Mouse (Mus musculus) lung, embryonic 16.5 days (tissue): ENCODE results near the gene Fkbpl. TPM values are rescaled to one million over a fixed set of nuclear protein-coding genes. Genes with fewer than 3 reads are reported as not detected.
A peak's percentile ranks its signal among the peaks of the same experiment; 100 is the strongest.

ENCODE experiments used
- ATAC-seq: fragments of 200-750 bp; cut with Nextera tagmentation; 2 replicates; pipeline ENCODE4 v1.8.0; 2017; ENCODE audit warnings: low read depth, mild to moderate bottlenecking, moderate library complexity
- H3K27ac ChIP-seq: fragments of 300-500 bp; sonication (generic); 2 replicates; pipeline ENCODE4 v1.5.1; 2014; ENCODE audit warnings: mild to moderate bottlenecking, control low read depth, low read length
- H3K27me3 ChIP-seq: fragments of 300-500 bp; sonication (generic); 2 replicates; pipeline ENCODE4 v1.6.1; 2014; ENCODE audit warnings: low read depth, low read length, mixed read lengths; ENCODE audit not compliant: control insufficient read depth, insufficient read depth
- H3K36me3 ChIP-seq: fragments of 300-500 bp; sonication (generic); 2 replicates; pipeline ENCODE4 v1.6.1; 2014; ENCODE audit warnings: low read length; ENCODE audit not compliant: control insufficient read depth, insufficient read depth
- H3K4me1 ChIP-seq: fragments of 300-500 bp; sonication (generic); replicated peaks from 2 replicates; pipeline ENCODE4 v1.6.1; 2014; ENCODE audit warnings: low read length, mixed read lengths; ENCODE audit not compliant: control insufficient read depth, insufficient read depth
- H3K4me2 ChIP-seq: fragments of 300-500 bp; sonication (generic); 2 replicates; pipeline ENCODE4 v1.6.1; 2014; ENCODE audit warnings: low read depth, low read length, control low read depth
- H3K4me3 ChIP-seq: fragments of 300-500 bp; sonication (generic); 2 replicates; pipeline ENCODE4 v1.5.1; 2014; ENCODE audit warnings: mild to moderate bottlenecking, low read length, control low read depth
- H3K9ac ChIP-seq: fragments of 300-500 bp; sonication (generic); 2 replicates; pipeline ENCODE4 v1.6.1; 2014; ENCODE audit warnings: low read length, control low read depth
- H3K9me3 ChIP-seq: fragments of 300-500 bp; sonication (generic); 2 replicates; pipeline ENCODE4 v1.6.1; 2016; ENCODE audit warnings: low read length; ENCODE audit not compliant: control insufficient read depth
- WGBS: fragments of 180-500 bp; shearing (Covaris S2); extraction: QIAGEN DNeasy Blood & Tissue Kit; methylation state at CpG from one replicate; pipeline ENCODE4 v1.1.7; 2014; 5-methylcytosine and 5-hydroxymethylcytosine counted together
- polyA plus RNA-seq: library from polyadenylated mRNA; unstranded; fragments of >200 nt; fragmentation: Nextera tagmentation; extraction: Ambion mirVana; gene quantifications from 2 replicates; pipeline ENCODE4 v1.2.1, GENCODE M21; 2015

The Fkbpl gene
- polyA plus RNA-seq, 1 experiment from 2014 or later, result 15.2 TPM

GRCm38 (mm10) chr17:34630761-34631301 is 13.7 kb upstream of the Fkbpl start:
- Histone ChIP-seq H3K27ac (no peak overlapping the region), H3K27me3 (peaks cover 53% of the 10 kb centered on the region), H3K4me1 (peaks cover 32% of the 10 kb centered on the region), H3K9me3 (no peaks in the 10 kb centered on the region), H3K4me2 (peak overlapping the region; percentile 41), H3K4me3 (peak overlapping the region; percentile 19; the same call in 1 of the 2 replicates), H3K36me3 (no peaks in the 10 kb centered on the region), H3K9ac (no peak overlapping the region; the same call in 1 of the 2 replicates)
- WGBS, result 2% methylated on average over 43 of the region's 48 CpGs
- ATAC-seq, result no peak

DNA sequence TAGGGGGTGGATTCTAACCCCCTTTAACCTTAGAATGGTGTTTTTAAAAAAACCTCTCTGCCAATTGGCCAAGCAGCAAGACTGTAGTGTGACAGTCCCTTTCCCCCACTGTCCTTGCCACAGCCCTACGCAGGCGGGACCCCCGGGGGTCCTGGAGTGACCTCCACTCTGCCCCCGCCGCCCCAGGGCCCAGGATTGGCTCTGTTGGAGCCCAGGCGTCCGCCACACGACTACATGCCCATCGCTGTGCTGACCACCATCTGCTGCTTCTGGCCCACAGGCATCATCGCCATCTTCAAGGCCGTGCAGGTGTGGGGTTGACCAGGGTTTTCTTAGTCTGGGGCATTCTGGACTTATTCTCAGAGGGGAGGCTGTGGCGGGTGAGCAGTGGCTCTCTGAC is 12.9 kb upstream of the Fkbpl start:
- Histone ChIP-seq H3K27me3 (peaks cover 53% of the 10 kb centered on the region), H3K36me3 (no peaks in the 10 kb centered on the region), H3K4me1 (peaks cover 25% of the 10 kb centered on the region), H3K4me3 (peak overlapping the region; percentile 41), H3K27ac (no peak overlapping the region), H3K4me2 (peak overlapping the region; percentile 60), H3K9ac (peak overlapping the region; percentile 40), H3K9me3 (no peaks in the 10 kb centered on the region)
- WGBS, result 11% methylated on average over 12 of the region's 12 CpGs
- ATAC-seq, result no peak

DNA sequence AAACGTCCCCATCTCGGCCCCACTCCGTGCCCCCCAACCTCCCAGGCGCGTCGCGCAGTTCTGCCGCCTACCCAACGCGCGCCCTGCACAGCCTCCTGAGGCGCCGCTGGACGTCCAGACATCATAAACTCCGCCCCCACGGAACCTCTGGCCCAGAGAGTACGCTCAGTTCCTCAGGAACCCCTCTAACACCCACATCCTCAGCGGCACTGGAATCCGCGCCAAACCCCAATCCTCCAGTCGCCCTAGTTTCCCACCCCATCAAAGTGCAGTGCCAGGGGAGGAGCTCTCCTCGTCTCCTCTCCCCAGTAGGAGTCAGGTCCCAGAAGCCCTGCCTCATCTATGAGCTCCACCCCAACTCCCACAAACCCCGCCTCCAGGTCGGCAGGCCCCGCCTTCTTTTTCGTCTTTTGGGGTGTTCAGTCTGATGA is 12.3 kb upstream of the Fkbpl start:
- Histone ChIP-seq H3K9ac (peak overlapping the region; percentile 40), H3K4me3 (peak overlapping the region; percentile 41), H3K36me3 (no peaks in the 10 kb centered on the region), H3K9me3 (no peaks in the 10 kb centered on the region), H3K27ac (no peak overlapping the region), H3K4me1 (peaks cover 23% of the 10 kb centered on the region), H3K27me3 (peaks cover 53% of the 10 kb centered on the region), H3K4me2 (peak overlapping the region; percentile 60)
- WGBS, result 1% methylated on average over 26 of the region's 26 CpGs
- ATAC-seq, result peak; percentile 64

GRCm38 (mm10) chr17:34635671-34636070 is 8.9 kb upstream of the Fkbpl start:
- no peak overlapping the region for H3K4me3 ChIP-seq
- H3K4me2 ChIP-seq, result no peak overlapping the region
- H3K36me3 ChIP-seq, result no peaks in the 10 kb centered on the region
- H3K27me3 ChIP-seq, result peaks cover 38% of the 10 kb centered on the region
- peaks cover 12% of the 10 kb centered on the region for H3K4me1 ChIP-seq
- H3K9ac ChIP-seq, result no peak overlapping the region
- no peak for ATAC-seq
- no peak overlapping the region for H3K27ac ChIP-seq
- WGBS, result 66% methylated on average over 2 of the region's 2 CpGs
- H3K9me3 ChIP-seq, result no peaks in the 10 kb centered on the region

GRCm38 (mm10) chr17:34637459-34637858 is 7.1 kb upstream of the Fkbpl start:
- H3K9ac ChIP-seq, result no peak overlapping the region
- H3K4me2 ChIP-seq, result no peak overlapping the region
- no peaks in the 10 kb centered on the region for H3K4me1 ChIP-seq
- no peak overlapping the region for H3K27ac ChIP-seq
- H3K36me3 ChIP-seq, result no peaks in the 10 kb centered on the region
- peaks cover 20% of the 10 kb centered on the region for H3K27me3 ChIP-seq
- H3K9me3 ChIP-seq, result no peaks in the 10 kb centered on the region
- H3K4me3 ChIP-seq, result no peak overlapping the region
- WGBS, result 57% methylated on average over 3 of the region's 3 CpGs
- ATAC-seq, result no peak

- Histone ChIP-seq H3K4me1 (0 out of 2 replicates have a peak, but pooled peaks cover 3% of the 10 kb centered on the region), H3K27me3 (peaks cover 3% of the 10 kb centered on the region; the same call in 1 of the 2 replicates), H3K36me3 (no peaks in the 10 kb centered on the region), H3K4me2 (no peak overlapping the region), H3K4me3 (no peak overlapping the region), H3K27ac (no peak overlapping the region), H3K9me3 (no peaks in the 10 kb centered on the region), H3K9ac (no peak overlapping the region)
- ATAC-seq, result no peak
- WGBS, result 75% methylated on average over 7 of the region's 7 CpGs
Measured at GRCm38 (mm10) chr17:34639461-34640255, 4.9 kb upstream of the Fkbpl start.

- peaks cover 12% of the 10 kb centered on the region; the same call in 1 of the 2 replicates for H3K4me1 ChIP-seq
- no peak overlapping the region for H3K4me2 ChIP-seq
- 0 out of 2 replicates have a peak overlapping the region, but pooled peaks have one; percentile 30 for H3K9ac ChIP-seq
- WGBS, result 17% methylated on average over 11 of the region's 11 CpGs
- H3K9me3 ChIP-seq, result no peaks in the 10 kb centered on the region
- peak; percentile 26 for ATAC-seq
- H3K36me3 ChIP-seq, result no peaks in the 10 kb centered on the region
- no peak overlapping the region for H3K4me3 ChIP-seq
- H3K27me3 ChIP-seq, result no peaks in the 10 kb centered on the region; the same call in 1 of the 2 replicates
- H3K27ac ChIP-seq, result peak overlapping the region; percentile 51; the same call in 1 of the 2 replicates
Measured at GRCm38 (mm10) chr17:34640778-34641601, 3.6 kb upstream of the Fkbpl start.

- Histone ChIP-seq H3K27ac (no peak overlapping the region), H3K9ac (no peak overlapping the region), H3K9me3 (no peaks in the 10 kb centered on the region), H3K4me2 (no peak overlapping the region), H3K4me1 (peaks cover 16% of the 10 kb centered on the region; the same call in 1 of the 2 replicates), H3K36me3 (no peaks in the 10 kb centered on the region), H3K4me3 (no peak overlapping the region), H3K27me3 (no peaks in the 10 kb centered on the region; the same call in 1 of the 2 replicates)
- no peak for ATAC-seq
- WGBS, result 71% methylated on average over 3 of the region's 3 CpGs
Measured at GRCm38 (mm10) chr17:34641945-34642344, 2.6 kb upstream of the Fkbpl start.

GRCm38 (mm10) chr17:34643379-34643778 is 1.2 kb upstream of the Fkbpl start:
- Histone ChIP-seq H3K36me3 (no peaks in the 10 kb centered on the region), H3K4me3 (no peak overlapping the region), H3K9me3 (no peaks in the 10 kb centered on the region), H3K4me1 (peaks cover 24% of the 10 kb centered on the region), H3K9ac (no peak overlapping the region), H3K27me3 (no peaks in the 10 kb centered on the region; the same call in 1 of the 2 replicates), H3K27ac (no peak overlapping the region), H3K4me2 (no peak overlapping the region)
- WGBS, result 84% methylated on average over 4 of the region's 4 CpGs
- ATAC-seq, result no peak
